Mouse (Mus musculus) lung, postnatal 0 days (tissue): ENCODE data around the gene Casq1. TPM values are rescaled to one million over a fixed set of nuclear protein-coding genes. Genes with fewer than 3 reads are reported as not detected.
A peak's percentile ranks its signal among the peaks of the same experiment; 100 is the strongest.
"Not testable (repeated sequence)": the region's sequence is repeated elsewhere in the genome, so short reads cannot be mapped to it uniquely, and the experiment has no call there.

Experiments used
- ATAC-seq: fragments of 200-750 bp; cut with Nextera tagmentation; 2 replicates; pipeline ENCODE4 v1.8.0; 2017; ENCODE audit warnings: moderate library complexity
- DNase-seq: peaks from one replicate; pipeline ENCODE4 v3.0.0-alpha.2; 2016; ENCODE audit warnings: low spot score
- H3K27ac ChIP-seq: fragments of 300-500 bp; sonication (generic); 2 replicates; pipeline ENCODE4 v1.5.1; 2014; ENCODE audit warnings: antibody characterized with exemption, mild to moderate bottlenecking, low read length, mixed read lengths
- H3K27me3 ChIP-seq: fragments of 300-500 bp; sonication (generic); replicated peaks from 2 replicates; pipeline ENCODE4 v1.6.1; 2014; ENCODE audit warnings: low read length, mixed read lengths; ENCODE audit not compliant: insufficient read depth
- H3K36me3 ChIP-seq: fragments of 300-500 bp; sonication (generic); 2 replicates; pipeline ENCODE4 v1.6.1; 2014; ENCODE audit warnings: low read length, mixed read lengths; ENCODE audit not compliant: insufficient read depth
- H3K4me1 ChIP-seq: fragments of 300-500 bp; sonication (generic); 2 replicates; pipeline ENCODE4 v1.6.1; 2014; ENCODE audit warnings: antibody characterized with exemption, low read depth, low read length, mixed read lengths; ENCODE audit not compliant: insufficient read depth
- H3K4me2 ChIP-seq: fragments of 300-500 bp; sonication (generic); replicated peaks from 2 replicates; pipeline ENCODE4 v1.6.1; 2014; ENCODE audit warnings: low read depth, mild to moderate bottlenecking, low read length, moderate library complexity, mixed read lengths
- H3K4me3 ChIP-seq: fragments of 300-500 bp; sonication (generic); 2 replicates; pipeline ENCODE4 v1.5.1; 2014; ENCODE audit warnings: low read depth, low read length
- H3K9ac ChIP-seq: fragments of 300-500 bp; sonication (generic); replicated peaks from 2 replicates; pipeline ENCODE4 v1.6.1; 2014; ENCODE audit warnings: low read depth, mild to moderate bottlenecking
- H3K9me3 ChIP-seq: fragments of 300-500 bp; sonication (generic); 2 replicates; pipeline ENCODE4 v1.6.1; 2016; ENCODE audit warnings: low read length, mixed read lengths
- CTCF ChIP-seq: IDR thresholded peaks from 2 replicates; pipeline ENCODE4 v1.5.1; 2016; ENCODE audit warnings: antibody characterized with exemption, mild to moderate bottlenecking
- EP300 ChIP-seq: IDR thresholded peaks from 2 replicates; pipeline ENCODE4 v1.6.1; 2016; ENCODE audit warnings: antibody characterized with exemption, mild to moderate bottlenecking, control low read depth
- WGBS: fragments of 180-500 bp; shearing (Covaris S2); extraction: QIAGEN DNeasy Blood & Tissue Kit; methylation state at CpG from one replicate; pipeline ENCODE4 v1.1.7; 2014; 5-methylcytosine and 5-hydroxymethylcytosine counted together
- polyA plus RNA-seq: library from polyadenylated mRNA; unstranded; fragments of >200 nt; fragmentation: Nextera tagmentation; extraction: Ambion mirVana; gene quantifications from 2 replicates; pipeline ENCODE4 v1.2.1, GENCODE M21; 2015

Casq1 gene
- 2.5 TPM in 2 replicates for polyA plus RNA-seq

GRCm38 (mm10) chr1:172219451-172220406 is at the start of gene Casq1:
Casq1 (minus strand) TSS chr1:172219868.
- no peak for ATAC-seq
- no peak within 1 kb of the TSS for H3K4me3 ChIP-seq
- peak within 1 kb of the TSS; percentile 79 for H3K27ac ChIP-seq
- DNase-seq: no peak
- H3K36me3 ChIP-seq: no peaks in the 10 kb centered on the region
- no peak for TF ChIP-seq CTCF
- no peak for TF ChIP-seq EP300
- peaks cover 4% of the 10 kb centered on the region; the same call in 1 of the 2 replicates for H3K4me1 ChIP-seq
- H3K4me2 ChIP-seq: no peak within 1 kb of the TSS
- H3K9me3 ChIP-seq: no peaks in the 10 kb centered on the region
- WGBS: 79% methylated on average over 18 of the region's 19 CpGs
- no peak within 1 kb of the TSS for H3K9ac ChIP-seq
- H3K27me3 ChIP-seq: no peaks in the 10 kb centered on the region

- ATAC-seq (no peak), DNase-seq (no peak)
- H3K4me2 ChIP-seq: no peak within 1 kb of the TSS
- TF ChIP-seq CTCF (no peak), EP300 (no peak)
- H3K27me3 ChIP-seq: no peaks in the 10 kb centered on the region
- WGBS: 71% methylated on average over 8 of the region's 8 CpGs
- no peaks in the 10 kb centered on the region for H3K9me3 ChIP-seq
- no peak within 1 kb of the TSS for H3K4me3 ChIP-seq
- no peaks in the 10 kb centered on the region for H3K36me3 ChIP-seq
- no peaks in the 10 kb centered on the region for H3K4me1 ChIP-seq
- H3K27ac ChIP-seq: no peak within 1 kb of the TSS
- no peak within 1 kb of the TSS for H3K9ac ChIP-seq
These were observed 41.9 kb upstream of the Casq1 start, which contains the start of gene Igsf8 for GRCm38 (mm10) chr1:172261477-172262078. Igsf8 (plus strand) TSS chr1:172261641.

- no peaks in the 10 kb centered on the region for H3K4me1 ChIP-seq
- H3K9me3 ChIP-seq: no peaks in the 10 kb centered on the region
- H3K9ac ChIP-seq: no peak within 1 kb of the TSS
- H3K4me2 ChIP-seq: no peak within 1 kb of the TSS
- H3K4me3 ChIP-seq: no peak within 1 kb of the TSS
- 79% methylated on average over 6 of the region's 6 CpGs for WGBS
- TF ChIP-seq EP300 (no peak), CTCF (no peak)
- DNase-seq (no peak), ATAC-seq (no peak)
- H3K27ac ChIP-seq: no peak within 1 kb of the TSS
- H3K27me3 ChIP-seq: no peaks in the 10 kb centered on the region
- H3K36me3 ChIP-seq: no peaks in the 10 kb centered on the region
These were observed 38.6 kb upstream of the Casq1 start, which contains the start of gene Atp1a4 for GRCm38 (mm10) chr1:172258314-172258713. Atp1a4 (minus strand) TSS chr1:172258414.

DNA sequence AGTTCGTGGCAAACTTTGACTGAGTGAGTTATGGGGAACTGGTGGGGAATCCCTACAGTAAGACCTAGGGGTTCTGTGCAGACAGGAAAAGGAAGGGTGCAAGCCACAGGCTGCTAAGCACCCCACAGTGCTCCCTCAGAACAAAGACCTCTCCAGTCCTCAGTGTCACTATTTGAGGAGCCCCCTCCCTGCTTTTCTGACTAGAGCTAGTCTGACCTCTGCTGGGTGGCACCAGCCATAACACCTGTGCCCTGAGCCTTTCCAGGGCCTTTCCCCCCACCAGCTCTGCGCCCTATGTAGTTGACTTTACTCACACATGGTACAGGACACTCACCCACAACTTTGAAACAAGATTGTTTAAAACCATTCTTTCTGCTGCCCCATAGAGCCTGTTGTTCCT is 28.0 kb upstream of the Casq1 start:
- Histone ChIP-seq H3K4me2 (no peak overlapping the region), H3K4me3 (no peak overlapping the region), H3K9ac (no peak overlapping the region), H3K27me3 (no peaks in the 10 kb centered on the region), H3K36me3 (no peaks in the 10 kb centered on the region), H3K9me3 (no peaks in the 10 kb centered on the region), H3K4me1 (no peaks in the 10 kb centered on the region), H3K27ac (no peak overlapping the region)
- TF ChIP-seq EP300: no peak
- peak; percentile 68 for TF ChIP-seq CTCF
- WGBS: 41% methylated on average over 2 of the region's 2 CpGs
- ATAC-seq (0 out of 2 replicates have a peak, but pooled peaks have one; percentile 21), DNase-seq (peak; percentile 24)

- H3K9me3 ChIP-seq: no peaks in the 10 kb centered on the region
- H3K36me3 ChIP-seq: no peaks in the 10 kb centered on the region
- H3K4me1 ChIP-seq: no peaks in the 10 kb centered on the region
- no peak overlapping the region for H3K27ac ChIP-seq
- DNase-seq (no peak), ATAC-seq (no peak)
- H3K4me2 ChIP-seq: no peak overlapping the region
- H3K9ac ChIP-seq: no peak overlapping the region
- WGBS: 61% methylated on average over 4 of the region's 4 CpGs
- TF ChIP-seq CTCF (no peak), EP300 (no peak)
- no peak overlapping the region for H3K4me3 ChIP-seq
- H3K27me3 ChIP-seq: no peaks in the 10 kb centered on the region
These were observed 27.5 kb upstream of the Casq1 start for GRCm38 (mm10) chr1:172247216-172247615.

GRCm38 (mm10) chr1:172244645-172245044 is 25.0 kb upstream of the Casq1 start:
- ATAC-seq, H3K27ac ChIP-seq, H3K4me2 ChIP-seq, DNase-seq, H3K9me3 ChIP-seq, H3K9ac ChIP-seq, H3K27me3 ChIP-seq, H3K36me3 ChIP-seq, H3K4me1 ChIP-seq, H3K4me3 ChIP-seq: not testable (repeated sequence)
- WGBS: 40% methylated on average over 23 of the region's 23 CpGs
